Mouse (Mus musculus): ENCODE data around the gene Sumo3. TPM values are rescaled to one million over a fixed set of nuclear protein-coding genes. Genes with fewer than 3 reads are reported as not detected.

Sumo3 gene
- polyA plus RNA-seq, 1 experiment from 2014 or later, result 294 TPM

MicroRNAs encoded within 50 kb of the gene (microRNA counts, 519-probe panel; counts per million panel counts)
- microRNA mmu-miR-1930, result not detected

Small RNAs within 50 kb of the gene (microRNA-seq; reads per million reads assigned to microRNA genes)
- 16.6 reads per million, percentile 31 among the genes with 10 or more reads in this experiment for gene Mir1930

Other genes with a start within 250 kb of the Sumo3 start
- gene Adarb1, start 187.8 kb upstream of the Sumo3 start, polyA plus RNA-seq (2014; fragmentation: Nextera tagmentation; extraction: Ambion mirVana), result 5.1 and 7.3 TPM in 2 replicates
- 28.8 and 36.5 TPM in 2 replicates for gene Fam207a, start 90.3 kb upstream of the Sumo3 start, polyA plus RNA-seq (2014; fragmentation: Nextera tagmentation; extraction: Ambion mirVana)
- 1.1 and 1.3 TPM in 2 replicates for gene Itgb2, start 75.8 kb upstream of the Sumo3 start, polyA plus RNA-seq (2014; fragmentation: Nextera tagmentation; extraction: Ambion mirVana)
- 104 and 144 TPM in 2 replicates for gene Pttg1ip, start 24.4 kb upstream of the Sumo3 start, polyA plus RNA-seq (2014; fragmentation: Nextera tagmentation; extraction: Ambion mirVana)
- gene Gm49325, start 100 bp downstream of the Sumo3 start, polyA plus RNA-seq (2014; fragmentation: Nextera tagmentation; extraction: Ambion mirVana), result 1.2 and 1.8 TPM in 2 replicates
- 41.3 and 51.8 TPM in 2 replicates for gene Ube2g2, start 16.2 kb downstream of the Sumo3 start, polyA plus RNA-seq (2014; fragmentation: Nextera tagmentation; extraction: Ambion mirVana)
- 0.41 and 0.74 TPM in 2 replicates for gene Tspear, start 80.5 kb downstream of the Sumo3 start, polyA plus RNA-seq (2014; fragmentation: Nextera tagmentation; extraction: Ambion mirVana)
- gene Gm19402, start 84.7 kb downstream of the Sumo3 start, polyA plus RNA-seq (2014; fragmentation: Nextera tagmentation; extraction: Ambion mirVana), result not detected in 2 replicates
- gene Gm9508, start 91.1 kb downstream of the Sumo3 start, polyA plus RNA-seq (2014; fragmentation: Nextera tagmentation; extraction: Ambion mirVana), result not detected in 2 replicates
- gene Gm10272, start 100.5 kb downstream of the Sumo3 start, polyA plus RNA-seq (2014; fragmentation: Nextera tagmentation; extraction: Ambion mirVana), result not detected in 2 replicates
- gene Gm10024, start 105.4 kb downstream of the Sumo3 start, polyA plus RNA-seq (2014; fragmentation: Nextera tagmentation; extraction: Ambion mirVana), result not detected in 2 replicates
- not detected in 2 replicates for gene Gm10142, start 109.7 kb downstream of the Sumo3 start, polyA plus RNA-seq (2014; fragmentation: Nextera tagmentation; extraction: Ambion mirVana)
- not detected in 2 replicates for gene Krtap12-1, start 114.5 kb downstream of the Sumo3 start, polyA plus RNA-seq (2014; fragmentation: Nextera tagmentation; extraction: Ambion mirVana)
- gene Gm10100, start 120.4 kb downstream of the Sumo3 start, polyA plus RNA-seq (2014; fragmentation: Nextera tagmentation; extraction: Ambion mirVana), result not detected in 2 replicates
- gene Gm18596, start 136.5 kb downstream of the Sumo3 start, polyA plus RNA-seq (2014; fragmentation: Nextera tagmentation; extraction: Ambion mirVana), result not detected in 2 replicates
- not detected in 2 replicates for gene Gm9736, start 145.3 kb downstream of the Sumo3 start, polyA plus RNA-seq (2014; fragmentation: Nextera tagmentation; extraction: Ambion mirVana)
- gene Gm3233, start 153.6 kb downstream of the Sumo3 start, polyA plus RNA-seq (2014; fragmentation: Nextera tagmentation; extraction: Ambion mirVana), result not detected in 2 replicates
- not detected in 2 replicates for gene Gm3238, start 165.2 kb downstream of the Sumo3 start, polyA plus RNA-seq (2014; fragmentation: Nextera tagmentation; extraction: Ambion mirVana)
- gene Gm7138, start 170.8 kb downstream of the Sumo3 start, polyA plus RNA-seq (2014; fragmentation: Nextera tagmentation; extraction: Ambion mirVana), result not detected in 2 replicates
- gene Gm3250, start 176.4 kb downstream of the Sumo3 start, polyA plus RNA-seq (2014; fragmentation: Nextera tagmentation; extraction: Ambion mirVana), result not detected in 2 replicates
- not detected in 2 replicates for gene Gm7137, start 182.1 kb downstream of the Sumo3 start, polyA plus RNA-seq (2014; fragmentation: Nextera tagmentation; extraction: Ambion mirVana)
- not detected in 2 replicates for gene Gm9639, start 189.0 kb downstream of the Sumo3 start, polyA plus RNA-seq (2014; fragmentation: Nextera tagmentation; extraction: Ambion mirVana)
- not detected in 2 replicates for gene Gm19668, start 193.0 kb downstream of the Sumo3 start, polyA plus RNA-seq (2014; fragmentation: Nextera tagmentation; extraction: Ambion mirVana)
- gene Gm9507, start 205.7 kb downstream of the Sumo3 start, polyA plus RNA-seq (2014; fragmentation: Nextera tagmentation; extraction: Ambion mirVana), result not detected in 2 replicates
- gene Gm2696, start 208.6 kb downstream of the Sumo3 start, polyA plus RNA-seq (2014; fragmentation: Nextera tagmentation; extraction: Ambion mirVana), result not detected in 2 replicates
- gene Krtap10-4, start 221.0 kb downstream of the Sumo3 start, polyA plus RNA-seq (2014; fragmentation: Nextera tagmentation; extraction: Ambion mirVana), result not detected in 2 replicates
- gene Krtap10-10, start 229.8 kb downstream of the Sumo3 start, polyA plus RNA-seq (2014; fragmentation: Nextera tagmentation; extraction: Ambion mirVana), result not detected in 2 replicates
- gene Gm36176, start 240.7 kb downstream of the Sumo3 start, polyA plus RNA-seq (2014; fragmentation: Nextera tagmentation; extraction: Ambion mirVana), result not detected in 2 replicates
- not detected in 2 replicates for gene Gm10318, start 246.8 kb downstream of the Sumo3 start, polyA plus RNA-seq (2014; fragmentation: Nextera tagmentation; extraction: Ambion mirVana)